Mouse (Mus musculus) C2C12 (cell line): ENCODE measurements around the gene Crocc. TPM values are rescaled to one million over a fixed set of nuclear protein-coding genes. Genes with fewer than 3 reads are reported as not detected.

ENCODE experiments used
- H3K27me3 ChIP-seq: one replicate; pipeline ENCODE4 v1.6.1; 2011; ENCODE audit not compliant: control insufficient read depth, insufficient read depth, insufficient read length
- H3K36me3 ChIP-seq: one replicate; pipeline ENCODE4 v1.6.1; 2011; ENCODE audit not compliant: control insufficient read depth, insufficient read depth
- H3K4me3 ChIP-seq: one replicate; pipeline ENCODE4 v1.5.1; 2011; ENCODE audit warnings: mild to moderate bottlenecking, control low read depth; ENCODE audit not compliant: poor library complexity, insufficient read depth, severe bottlenecking
- H3K79me2 ChIP-seq: one replicate; pipeline ENCODE4 v1.6.1; 2011; ENCODE audit not compliant: control insufficient read depth, insufficient read depth
- H3K79me3 ChIP-seq: one replicate; pipeline ENCODE4 v1.6.1; 2011; ENCODE audit warnings: low read depth, control low read depth
- H3ac ChIP-seq: one replicate; pipeline ENCODE3; 2011; ENCODE audit warnings: low read depth; ENCODE audit not compliant: control insufficient read depth, insufficient read length
- CEBPB ChIP-seq: IDR thresholded peaks from one replicate; pipeline ENCODE4 v1.6.1; 2011; ENCODE audit warnings: low read depth, mild to moderate bottlenecking, control low read depth, moderate library complexity
- CTCF ChIP-seq: IDR thresholded peaks from one replicate; pipeline ENCODE4 v1.5.1; 2011; ENCODE audit not compliant: control insufficient read depth, insufficient read depth, insufficient read length
- FOSL1 ChIP-seq: IDR thresholded peaks from one replicate; pipeline ENCODE4 v1.8.0; 2011; ENCODE audit warnings: mild to moderate bottlenecking, low read length; ENCODE audit not compliant: poor library complexity, insufficient read depth, severe bottlenecking
- MAX ChIP-seq: IDR thresholded peaks from one replicate; pipeline ENCODE4 v1.6.1; 2011; ENCODE audit warnings: mild to moderate bottlenecking, control low read depth
- MYOD1 ChIP-seq: IDR thresholded peaks from one replicate; pipeline ENCODE4 v1.6.1; 2011; ENCODE audit warnings: low read depth; ENCODE audit not compliant: control insufficient read depth, insufficient read length
- MYOG ChIP-seq: IDR thresholded peaks from one replicate; pipeline ENCODE4 v1.6.1; 2011; ENCODE audit not compliant: control insufficient read depth, insufficient read length; ENCODE audit errors: extremely low read depth
- USF1 ChIP-seq: IDR thresholded peaks from one replicate; pipeline ENCODE4 v1.6.1; 2011; ENCODE audit warnings: low read depth, mild to moderate bottlenecking, control low read depth, moderate library complexity
- polyA plus RNA-seq: library from polyadenylated mRNA; unstranded; fragments of >200 nt; fragmentation: generic; extraction: Trizol; gene quantifications from one replicate; pipeline ENCODE4 v1.2.1, GENCODE M21; 2012; ENCODE audit warnings: missing spikeins

Crocc gene
- polyA plus RNA-seq, 1 experiment: 6.0 TPM

GRCm38 (mm10) chr4:141053138-141053537 lies 7.2 kb downstream of the Crocc start:
- Histone ChIP-seq H3K27me3 (no peaks in the 10 kb centered on the region), H3K79me2 (no peaks in the 10 kb centered on the region), H3K36me3 (no peaks in the 10 kb centered on the region), H3K79me3 (no peaks in the 10 kb centered on the region), H3ac (no peak overlapping the region), H3K4me3 (no peak overlapping the region)
- no peak for TF ChIP-seq CTCF
- no peak for TF ChIP-seq CEBPB
- TF ChIP-seq MYOG: no peak
- TF ChIP-seq MYOD1: no peak
- no peak for TF ChIP-seq USF1
- no peak for TF ChIP-seq MAX
- TF ChIP-seq FOSL1: no peak

GRCm38 (mm10) chr4:141052442-141052841 lies 7.9 kb downstream of the Crocc start:
- H3K36me3 ChIP-seq: no peaks in the 10 kb centered on the region
- no peak overlapping the region for H3ac ChIP-seq
- no peaks in the 10 kb centered on the region for H3K79me2 ChIP-seq
- no peak for TF ChIP-seq MAX
- no peak for TF ChIP-seq FOSL1
- TF ChIP-seq MYOD1: no peak
- no peak for TF ChIP-seq CTCF
- TF ChIP-seq USF1: no peak
- no peak for TF ChIP-seq MYOG
- no peak for TF ChIP-seq CEBPB
- no peaks in the 10 kb centered on the region for H3K79me3 ChIP-seq
- H3K27me3 ChIP-seq: no peaks in the 10 kb centered on the region
- no peak overlapping the region for H3K4me3 ChIP-seq

GRCm38 (mm10) chr4:141049476-141049835 lies 10.9 kb downstream of the Crocc start:
- H3K4me3 ChIP-seq: no peak overlapping the region
- no peaks in the 10 kb centered on the region for H3K36me3 ChIP-seq
- H3K79me3 ChIP-seq: no peaks in the 10 kb centered on the region
- H3ac ChIP-seq: no peak overlapping the region
- no peaks in the 10 kb centered on the region for H3K79me2 ChIP-seq
- TF ChIP-seq CTCF (no peak), USF1 (no peak), FOSL1 (no peak), MAX (no peak), MYOG (no peak), CEBPB (no peak), MYOD1 (no peak)
- no peaks in the 10 kb centered on the region for H3K27me3 ChIP-seq

- Histone ChIP-seq H3K4me3 (no peak overlapping the region), H3K79me2 (no peaks in the 10 kb centered on the region), H3K27me3 (no peaks in the 10 kb centered on the region), H3K79me3 (no peaks in the 10 kb centered on the region), H3ac (no peak overlapping the region), H3K36me3 (no peaks in the 10 kb centered on the region)
- no peak for TF ChIP-seq MYOD1
- TF ChIP-seq CTCF: no peak
- TF ChIP-seq MYOG: no peak
- no peak for TF ChIP-seq CEBPB
- TF ChIP-seq FOSL1: no peak
- no peak for TF ChIP-seq USF1
- TF ChIP-seq MAX: no peak
These were observed 11.4 kb downstream of the Crocc start for GRCm38 (mm10) chr4:141048810-141049475.

GRCm38 (mm10) chr4:141044816-141045215 lies 15.5 kb downstream of the Crocc start:
- Histone ChIP-seq H3K4me3 (no peak overlapping the region), H3K79me3 (no peaks in the 10 kb centered on the region), H3K27me3 (no peaks in the 10 kb centered on the region), H3K36me3 (no peaks in the 10 kb centered on the region), H3ac (no peak overlapping the region), H3K79me2 (no peaks in the 10 kb centered on the region)
- TF ChIP-seq FOSL1: no peak
- TF ChIP-seq CTCF: peak; percentile 78

GRCm38 (mm10) chr4:141041117-141041516 lies 19.2 kb downstream of the Crocc start:
- H3K4me3 ChIP-seq: no peak overlapping the region
- no peak for TF ChIP-seq MYOD1
- no peak for TF ChIP-seq CTCF
- no peak for TF ChIP-seq MYOG
- no peak for TF ChIP-seq MAX
- no peak for TF ChIP-seq USF1
- no peak for TF ChIP-seq FOSL1
- no peak for TF ChIP-seq CEBPB
- no peaks in the 10 kb centered on the region for H3K36me3 ChIP-seq
- H3K27me3 ChIP-seq: no peaks in the 10 kb centered on the region
- no peaks in the 10 kb centered on the region for H3K79me3 ChIP-seq
- H3ac ChIP-seq: no peak overlapping the region
- H3K79me2 ChIP-seq: no peaks in the 10 kb centered on the region
